Mouse (Mus musculus) layer of hippocampus, adult 9-10 months (tissue): ENCODE measurements around the gene Actr3b.
"Not testable (repeated sequence)": the region's sequence is repeated elsewhere in the genome, so short reads cannot be mapped to it uniquely, and the experiment has no call there.

Source experiments
- DNase-seq: peaks from one replicate; pipeline ENCODE4 v3.0.0; 2022; ENCODE audit warnings: low spot score

The Actr3b gene

DNA sequence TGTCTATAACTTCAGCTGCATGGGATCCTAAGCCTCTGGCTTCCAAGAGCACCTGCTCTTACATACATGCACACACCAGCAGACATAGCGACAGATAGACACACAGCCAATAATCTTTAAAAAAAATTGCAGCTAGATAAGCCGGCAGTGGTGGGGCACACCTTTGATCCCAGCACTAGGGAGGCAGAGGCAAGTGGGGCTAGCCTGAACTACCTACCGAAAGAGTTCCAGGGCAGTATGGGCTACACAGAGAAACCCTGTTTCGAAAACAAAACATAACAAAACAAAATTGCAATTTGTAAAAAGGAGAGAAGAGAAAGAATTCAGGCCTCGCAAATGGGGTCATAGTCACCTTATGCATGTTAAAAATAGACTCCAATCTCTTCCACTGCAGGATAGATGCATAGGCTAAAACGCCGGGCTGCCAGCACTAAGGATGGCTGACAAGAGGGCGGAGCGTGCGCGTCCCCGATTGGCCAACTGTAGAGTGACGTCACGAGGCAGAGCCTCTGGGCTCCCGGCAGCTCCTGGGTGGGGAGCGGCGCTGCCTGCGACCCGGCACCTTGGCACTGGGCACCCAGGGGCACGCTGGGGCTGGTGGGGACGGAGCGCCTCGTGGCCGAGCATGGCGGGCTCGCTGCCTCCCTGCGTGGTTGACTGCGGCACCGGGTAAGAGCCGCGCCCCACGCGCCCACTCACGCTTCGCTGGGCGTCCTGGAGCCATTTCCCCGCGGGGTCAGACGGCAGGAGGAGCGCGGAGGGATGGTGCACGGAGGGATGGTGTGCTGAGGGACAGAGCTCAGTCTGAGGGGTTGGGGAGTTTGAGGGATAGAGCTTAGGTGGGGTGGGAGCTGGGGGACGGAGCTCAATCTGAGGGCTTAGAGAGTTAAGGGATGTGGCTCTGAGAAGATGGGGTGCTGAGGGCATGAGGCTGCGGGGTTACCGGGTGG lies at the start of gene Actr3b:
Gene Actr3b, plus strand, starts transcription at position 538 of the 950 bp plus-strand sequence.
- DNase-seq = peak; percentile 69

DNA sequence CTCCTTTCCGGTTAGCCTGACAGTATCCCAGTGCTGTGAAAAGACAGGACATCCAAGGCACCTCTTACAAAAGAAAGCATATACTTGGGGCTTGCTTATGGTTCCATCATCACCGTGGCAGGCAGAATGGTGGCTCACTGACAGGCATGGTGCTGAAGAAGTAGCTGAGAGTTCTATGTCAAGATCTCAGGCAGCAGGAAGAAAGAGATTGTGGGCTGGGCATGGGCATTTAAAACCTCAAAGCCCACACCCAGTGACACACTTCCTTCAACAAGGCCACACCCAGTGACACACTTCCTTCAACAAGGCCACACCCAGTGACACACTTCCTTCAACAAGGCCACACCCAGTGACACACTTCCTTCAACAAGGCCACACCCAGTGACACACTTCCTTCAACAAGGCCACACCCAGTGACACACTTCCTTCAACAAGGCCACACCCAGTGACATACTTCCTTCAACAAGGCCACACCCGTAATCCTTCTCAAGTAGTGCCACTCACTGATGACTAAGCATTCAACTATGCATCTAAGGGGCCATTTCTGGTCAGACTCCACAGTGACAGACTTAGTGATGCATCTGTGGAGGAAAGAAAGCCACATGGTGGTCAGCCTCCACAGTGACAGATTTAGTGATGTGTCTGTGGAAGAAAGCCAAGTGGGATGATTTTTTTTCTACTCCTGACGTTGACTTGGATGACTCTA lies 46.6 kb upstream of the Actr3b start:
- not testable (repeated sequence) for DNase-seq

DNA sequence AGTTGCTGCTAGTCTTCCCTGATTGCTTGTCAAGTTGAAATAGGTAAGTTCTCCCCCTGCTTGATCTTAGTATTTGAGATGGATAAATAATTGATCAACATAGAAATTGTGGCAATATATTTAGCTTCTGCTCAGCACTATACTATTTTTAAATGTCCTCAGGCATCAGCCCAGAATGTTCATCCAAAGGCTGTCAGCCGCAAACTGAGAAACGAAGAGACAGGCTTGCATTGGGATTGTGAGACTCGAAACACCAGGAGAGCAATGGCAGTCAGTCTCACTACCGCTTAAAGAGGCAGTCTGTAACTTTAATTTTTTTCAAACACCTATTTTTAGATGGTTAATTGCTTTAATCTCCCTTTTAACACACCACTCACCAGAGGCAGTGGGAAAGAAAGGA lies 40.4 kb upstream of the Actr3b start:
- DNase-seq = no peak

DNA sequence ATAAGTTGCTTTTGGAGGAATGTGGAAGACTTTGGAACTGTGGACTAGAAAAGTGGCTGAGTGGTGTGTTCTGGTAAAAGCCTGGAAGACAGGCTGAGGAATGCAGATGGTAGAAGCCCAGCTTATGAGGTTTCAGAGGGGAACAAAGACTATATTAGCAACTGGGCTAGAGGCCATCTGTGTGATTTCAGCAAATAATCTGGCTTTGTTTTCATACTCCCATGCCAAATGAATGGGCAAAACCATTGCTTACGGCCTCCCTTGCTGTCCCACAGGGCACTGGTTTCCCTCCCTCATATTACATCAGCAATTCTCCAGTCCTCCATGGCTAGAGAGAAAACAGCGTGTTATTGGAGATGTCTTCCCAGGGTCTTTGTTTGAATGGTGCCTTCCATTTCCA lies 36.8 kb upstream of the Actr3b start:
- no peak for DNase-seq

DNA sequence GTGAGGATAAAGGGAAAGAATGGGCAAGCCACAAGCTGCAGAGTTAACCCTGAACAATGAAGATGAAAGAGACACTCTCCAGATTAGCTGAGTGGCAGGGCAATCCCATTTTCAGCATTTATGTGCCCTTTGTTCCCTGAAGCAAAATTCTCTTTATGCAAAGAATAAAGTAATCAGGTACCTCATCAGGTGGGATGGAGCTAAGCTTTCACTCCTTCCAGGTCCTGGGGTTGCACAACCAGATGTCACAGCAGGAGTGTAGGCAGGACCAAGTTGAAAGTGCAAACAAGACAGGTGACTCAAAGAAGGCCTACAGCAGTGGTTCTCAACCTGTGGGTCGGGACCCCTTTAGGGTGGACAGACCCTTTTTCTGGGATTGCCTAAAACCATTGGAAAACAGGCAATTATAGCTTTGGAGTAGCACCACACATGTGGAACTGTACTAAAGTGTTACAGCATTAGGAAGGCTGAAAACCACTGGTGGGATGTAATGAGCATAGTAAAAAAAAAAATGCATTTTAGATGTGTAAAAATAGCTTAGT lies 35.6 kb upstream of the Actr3b start:
- DNase-seq = no peak

DNA sequence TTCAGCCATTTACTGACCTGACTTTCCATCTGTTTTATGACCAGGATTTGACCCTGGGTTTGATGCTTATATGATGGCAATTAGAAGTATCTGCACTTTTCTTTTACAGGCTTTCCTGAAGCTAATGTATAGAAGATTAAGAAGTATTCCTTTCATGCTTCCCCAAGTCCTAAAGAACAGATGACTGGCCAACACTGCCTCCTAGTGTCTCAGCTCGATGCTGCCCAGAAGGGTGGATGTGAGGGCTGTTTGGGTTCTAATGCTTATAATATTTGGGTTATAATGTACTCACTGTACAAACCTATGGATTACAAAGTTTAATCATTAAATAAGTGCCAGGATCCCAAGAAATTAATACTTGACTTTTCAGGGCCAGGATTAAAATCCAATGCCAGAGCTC lies 25.5 kb upstream of the Actr3b start:
- DNase-seq = no peak

DNA sequence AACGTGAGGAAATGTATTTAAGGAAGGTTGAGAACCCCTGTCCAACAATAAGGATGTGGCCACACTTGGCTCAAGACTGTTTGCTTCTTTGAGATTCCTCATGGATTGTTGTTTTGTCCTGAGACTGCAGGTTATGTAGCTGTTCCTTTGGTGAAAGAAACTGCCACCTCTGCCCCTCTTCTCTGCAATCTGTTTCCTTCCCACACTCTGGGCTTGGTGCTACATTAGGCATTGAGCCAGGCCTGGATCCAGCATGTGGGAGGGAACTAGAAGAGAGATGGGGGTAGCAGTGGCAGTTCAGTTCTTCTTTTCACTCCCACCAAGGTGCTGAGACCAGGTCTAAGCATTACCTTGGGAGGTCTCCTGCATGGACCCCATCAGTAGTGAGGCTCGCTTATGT lies 23.9 kb upstream of the Actr3b start:
- no peak for DNase-seq

DNA sequence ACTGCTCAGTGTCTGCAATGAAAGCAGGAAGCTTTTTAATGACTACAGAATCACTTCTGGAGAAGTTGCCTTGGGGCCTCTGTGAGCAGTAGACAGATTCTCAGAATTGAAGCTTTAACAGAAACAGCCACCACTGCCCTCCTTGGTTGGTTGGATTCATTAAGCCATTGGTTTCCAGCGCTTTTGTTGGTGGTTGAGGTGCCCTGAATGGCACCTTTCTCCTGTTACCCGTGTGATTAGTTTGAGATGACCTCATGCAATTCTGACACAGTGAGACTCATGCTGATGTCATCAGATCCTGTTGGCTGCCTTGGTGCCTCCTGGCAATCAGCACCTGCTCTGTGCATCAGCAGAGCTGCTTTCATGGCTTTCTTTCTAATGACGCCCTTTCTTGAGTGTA lies 21.3 kb upstream of the Actr3b start:
- no peak for DNase-seq

DNA sequence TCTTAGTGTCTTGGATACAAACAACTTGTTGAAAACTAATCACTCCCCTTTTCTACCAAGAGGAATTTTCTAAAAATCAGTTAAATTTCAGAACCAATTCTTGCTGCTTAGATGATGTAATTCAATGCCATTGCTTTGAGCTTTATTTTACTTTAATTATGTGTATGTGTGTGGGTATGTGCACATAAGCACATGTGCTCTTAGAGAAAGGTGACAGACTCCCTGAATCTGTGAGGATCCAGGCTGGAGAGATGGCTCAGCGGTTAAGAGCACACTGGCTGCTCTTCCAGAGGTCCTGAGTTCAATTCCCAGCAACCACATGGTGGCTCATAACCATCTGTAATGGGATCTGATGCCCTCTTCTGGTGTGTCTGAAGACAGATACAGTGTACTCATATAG lies 20.9 kb upstream of the Actr3b start:
- not testable (repeated sequence) for DNase-seq

DNA sequence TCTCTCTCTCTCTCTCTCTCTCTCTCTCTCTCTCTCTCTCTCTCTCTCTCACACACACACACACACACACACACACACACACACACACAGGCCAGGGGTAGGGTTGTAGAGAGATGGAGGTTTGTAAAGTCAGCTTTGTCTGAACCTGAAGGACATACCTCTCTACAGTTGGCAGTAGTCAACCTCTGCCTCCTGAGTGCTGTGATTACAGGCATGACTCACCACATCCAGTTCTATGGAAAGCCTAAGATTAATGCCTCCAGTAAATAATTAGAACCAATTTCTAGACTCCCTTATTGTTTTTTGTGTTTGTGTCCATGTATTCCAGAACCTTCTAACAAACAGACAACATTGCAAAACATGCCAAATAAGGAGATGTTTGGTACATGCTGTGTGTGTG lies 11.9 kb upstream of the Actr3b start:
- no peak for DNase-seq

DNA sequence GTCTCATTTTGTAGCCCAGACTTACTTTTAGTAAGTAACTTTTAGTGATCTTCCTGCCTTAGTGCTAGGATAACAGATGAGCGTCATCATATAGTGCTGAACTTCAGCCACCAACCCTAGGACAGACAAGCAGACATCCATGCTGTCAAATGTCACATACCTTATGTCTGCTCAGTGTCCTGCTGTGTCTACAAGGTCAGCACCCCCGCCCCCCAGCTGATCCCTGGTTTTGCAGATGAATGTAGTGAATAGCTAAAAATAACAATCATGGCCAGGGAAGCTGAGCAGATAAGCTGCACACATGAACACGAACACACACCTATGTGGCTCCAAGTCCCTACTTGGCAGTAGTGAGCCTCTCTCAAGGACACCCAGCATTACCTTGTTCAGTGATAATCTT lies 11.2 kb upstream of the Actr3b start:
- no peak for DNase-seq

DNA sequence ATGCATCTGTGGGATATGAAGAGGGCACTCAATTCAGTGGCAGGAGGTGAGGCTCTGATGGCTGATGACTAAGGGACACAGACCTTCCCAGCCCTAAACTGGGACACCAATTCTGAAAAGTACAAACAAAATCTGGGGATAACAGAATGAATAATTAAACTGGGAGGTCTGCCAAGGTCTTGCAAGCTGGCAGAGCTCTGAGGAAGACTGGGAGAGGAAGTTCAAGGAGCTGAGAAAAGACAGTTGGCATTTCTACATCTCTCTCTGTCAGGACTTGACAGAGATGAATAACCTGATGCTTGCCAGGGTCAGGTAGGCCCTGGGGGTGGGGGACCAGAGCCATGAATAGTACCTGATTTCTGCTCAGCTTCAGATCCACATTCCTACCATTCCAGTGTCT lies 8.2 kb upstream of the Actr3b start:
- no peak for DNase-seq

DNA sequence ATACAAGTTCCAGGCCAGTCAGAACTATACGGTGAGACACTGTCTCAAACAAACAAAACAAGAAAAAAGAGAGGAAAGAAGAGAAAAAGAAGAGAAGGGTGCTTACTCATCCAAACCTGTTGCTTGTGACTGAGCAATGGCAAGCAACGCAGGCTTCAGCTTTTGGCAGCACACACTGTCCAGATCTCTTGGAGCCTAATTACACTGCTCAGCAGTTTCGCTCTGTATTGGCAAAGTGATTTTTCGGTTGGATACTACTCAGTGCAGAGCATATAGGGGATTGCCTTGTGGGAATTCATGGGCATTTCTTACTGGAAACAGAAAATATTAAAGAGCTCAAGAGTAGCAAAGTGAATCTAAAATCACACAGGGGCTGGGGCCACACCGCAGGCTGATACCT lies 6.9 kb upstream of the Actr3b start:
- no peak for DNase-seq

DNA sequence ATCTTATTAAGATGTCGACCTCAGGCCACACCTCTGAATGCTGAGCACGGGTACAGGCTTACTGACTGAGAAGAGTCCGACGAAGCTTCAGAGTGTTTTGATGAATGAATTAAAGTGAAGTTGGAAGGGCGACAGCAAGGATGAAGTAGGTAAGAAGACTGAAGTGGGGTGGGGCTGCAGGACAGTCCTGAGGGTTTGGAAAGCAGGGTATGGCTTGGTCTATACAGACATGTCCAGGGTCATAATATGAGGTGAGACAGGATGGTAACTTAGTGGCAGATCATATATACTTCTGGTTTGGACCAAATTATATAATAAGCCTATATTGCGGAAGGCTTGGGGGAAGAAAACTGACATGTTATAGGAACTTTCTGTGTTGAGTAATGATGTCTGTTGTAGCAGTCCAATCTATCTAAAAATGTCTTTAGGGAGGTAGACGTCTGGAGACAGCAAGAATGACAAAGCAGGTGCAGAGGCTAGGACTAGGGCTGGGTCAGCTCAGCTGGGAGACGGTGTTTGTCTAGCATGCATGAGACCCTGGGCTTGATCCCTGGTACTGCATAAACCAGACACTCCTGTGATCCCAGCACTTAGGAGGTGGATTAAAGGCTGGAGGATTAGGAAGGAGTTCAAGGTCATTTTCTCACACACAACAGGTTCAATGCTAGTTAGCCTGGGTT lies 6.1 kb upstream of the Actr3b start:
- DNase-seq = no peak

DNA sequence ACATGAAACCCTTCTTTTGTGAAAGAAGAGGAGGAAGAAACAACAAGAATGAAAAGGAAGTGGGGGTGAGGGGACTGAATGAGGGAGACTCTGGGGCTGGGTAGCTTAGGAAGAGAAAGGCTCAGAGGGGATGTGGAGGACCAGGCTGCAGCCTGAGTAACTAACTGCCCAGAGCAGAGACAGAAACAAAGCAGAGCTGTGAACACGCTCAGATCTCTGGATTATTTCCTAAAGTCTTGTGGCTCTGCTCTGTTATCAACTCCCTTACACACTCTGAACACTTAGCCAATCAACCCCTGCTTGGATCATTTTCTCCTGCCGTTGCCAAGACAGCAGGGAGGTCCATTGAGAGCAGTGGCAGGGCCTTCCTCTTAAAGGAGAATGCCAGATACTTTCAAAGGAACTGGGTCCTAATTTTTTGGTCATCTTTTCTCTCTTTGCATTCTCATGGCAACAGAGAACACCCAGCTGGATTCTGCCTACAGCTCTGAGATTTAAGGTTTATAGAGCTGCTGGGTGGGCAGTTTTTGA lies 5.5 kb upstream of the Actr3b start:
- no peak for DNase-seq

DNA sequence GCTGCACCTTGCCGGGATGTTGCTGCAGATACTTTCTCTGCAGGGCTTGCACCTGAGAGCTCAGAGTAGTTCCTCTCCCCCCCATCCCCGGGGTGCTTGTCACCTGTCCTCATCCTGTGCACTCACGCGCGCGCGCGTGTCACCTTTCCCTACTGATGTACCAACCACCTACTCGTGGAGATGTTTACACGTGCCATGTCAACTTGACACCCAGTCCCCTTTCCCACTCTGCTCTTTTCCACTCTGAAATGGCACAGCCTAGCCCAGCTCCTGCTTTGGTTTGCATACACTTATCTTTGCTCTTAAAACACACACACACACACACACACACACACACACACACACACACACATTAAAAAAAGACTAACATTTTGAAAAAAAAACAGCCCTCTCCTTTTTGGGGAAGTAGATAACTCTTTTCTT lies 624 bp downstream of the Actr3b start:
- DNase-seq = no peak

DNA sequence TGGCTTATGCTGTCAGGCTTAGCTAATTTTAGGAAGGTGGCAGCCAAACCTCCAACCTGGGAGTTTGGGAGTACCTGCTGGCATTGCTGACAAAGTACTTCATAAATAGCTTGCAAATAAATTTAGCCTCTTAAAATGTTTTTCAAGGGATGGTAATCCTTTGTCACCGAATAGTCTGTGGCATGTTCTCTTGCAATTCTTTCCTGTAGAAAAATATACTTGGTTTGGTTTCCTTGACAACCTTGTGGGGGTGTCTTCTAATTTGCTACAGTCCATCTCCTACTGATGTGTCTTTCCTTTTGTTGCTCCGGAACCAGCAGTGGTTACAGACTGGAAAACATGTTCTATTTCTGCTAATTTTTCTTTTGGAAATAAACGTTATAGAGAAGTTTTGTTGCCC lies 1.1 kb downstream of the Actr3b start:
- no peak for DNase-seq

DNA sequence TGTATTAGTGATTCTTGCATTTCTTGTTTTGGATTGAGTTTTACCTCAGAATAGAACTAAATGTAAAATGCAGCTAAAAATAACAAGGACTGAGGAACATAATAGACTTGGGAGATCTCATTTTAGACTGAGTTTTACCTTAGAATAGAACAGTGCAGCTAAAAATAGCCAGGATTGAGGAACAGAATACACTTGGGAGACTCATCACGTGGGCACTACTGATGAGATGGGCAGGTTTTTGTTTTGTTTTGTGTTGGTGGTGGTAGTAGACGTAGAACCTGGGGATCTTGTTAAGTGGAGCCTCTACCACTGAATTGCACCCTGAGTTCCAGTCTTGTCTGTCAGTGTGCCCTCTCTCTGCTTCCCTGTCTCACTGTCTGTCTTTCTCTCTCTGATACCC lies 2.1 kb downstream of the Actr3b start:
- no peak for DNase-seq

DNA sequence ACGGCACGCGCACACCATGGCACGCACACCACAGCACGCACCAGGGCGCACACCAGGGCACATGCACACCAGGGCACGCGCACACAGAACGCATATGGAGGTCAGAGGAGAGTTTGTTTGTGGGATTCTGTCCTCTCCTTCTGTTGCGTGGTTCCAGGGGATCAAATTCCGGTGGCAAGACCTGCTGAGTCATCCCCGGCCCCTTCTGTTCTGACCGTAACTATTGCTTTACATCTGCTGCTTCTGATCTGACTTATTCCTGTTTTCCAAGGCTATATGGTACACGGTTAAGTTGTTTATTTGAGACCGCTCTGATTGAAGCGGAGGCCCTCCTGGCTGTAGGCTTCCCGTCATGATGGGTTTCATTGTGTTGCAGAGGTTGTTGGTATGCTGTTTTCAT lies 9.2 kb downstream of the Actr3b start:
- no peak for DNase-seq

DNA sequence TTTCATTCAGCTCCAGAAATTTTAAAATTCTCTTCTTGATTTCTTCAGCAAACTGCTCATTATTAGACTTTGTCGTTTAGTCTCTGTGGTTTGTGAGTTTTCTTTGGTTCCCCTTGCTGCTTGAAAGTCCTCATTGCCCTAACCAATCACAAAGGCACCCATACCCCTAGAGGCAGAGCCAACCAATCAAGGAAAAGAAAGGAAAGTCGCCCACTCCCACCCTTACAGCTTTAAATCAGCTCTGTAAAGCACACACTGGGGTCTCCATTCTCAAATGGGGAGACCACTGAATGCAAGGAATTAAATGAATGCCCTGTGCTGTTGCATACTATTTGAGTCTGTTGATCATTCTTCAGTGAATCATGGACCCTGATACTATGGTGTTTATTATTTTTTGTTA lies 9.6 kb downstream of the Actr3b start:
- no peak for DNase-seq

DNA sequence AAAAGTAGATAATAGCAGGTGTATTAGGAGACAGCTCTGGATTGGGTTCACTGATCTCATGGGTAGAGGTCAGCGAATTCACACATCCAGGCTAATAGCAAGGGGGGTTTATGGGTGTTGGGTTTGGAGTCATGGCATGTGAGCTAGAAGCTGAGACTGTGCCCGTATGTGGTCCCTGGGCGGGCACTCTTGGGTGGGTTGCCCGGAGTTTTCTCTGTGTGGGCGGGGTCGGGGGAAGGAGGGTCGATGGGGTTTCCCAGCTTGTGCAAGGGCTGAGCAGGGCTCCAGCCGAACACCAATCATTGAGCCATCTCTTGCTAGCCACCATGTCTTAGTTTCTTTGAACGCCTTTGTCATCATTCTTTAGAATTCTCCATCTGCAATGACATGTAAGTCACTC lies 12.7 kb downstream of the Actr3b start:
- no peak for DNase-seq
